Mouse (Mus musculus) megakaryocyte, embryonic 14.5 days (primary cell): ENCODE measurements around the gene F9.

Experiments
- FLI1 ChIP-seq: IDR thresholded peaks from 2 replicates; pipeline ENCODE4 v1.6.1; 2012; ENCODE audit warnings: low read length, inconsistent platforms, mixed read lengths
- GATA1 ChIP-seq: IDR thresholded peaks from 3 replicates; pipeline ENCODE4 v1.6.1; 2012; ENCODE audit warnings: mixed read lengths, low read length, inconsistent platforms, borderline replicate concordance

DNA sequence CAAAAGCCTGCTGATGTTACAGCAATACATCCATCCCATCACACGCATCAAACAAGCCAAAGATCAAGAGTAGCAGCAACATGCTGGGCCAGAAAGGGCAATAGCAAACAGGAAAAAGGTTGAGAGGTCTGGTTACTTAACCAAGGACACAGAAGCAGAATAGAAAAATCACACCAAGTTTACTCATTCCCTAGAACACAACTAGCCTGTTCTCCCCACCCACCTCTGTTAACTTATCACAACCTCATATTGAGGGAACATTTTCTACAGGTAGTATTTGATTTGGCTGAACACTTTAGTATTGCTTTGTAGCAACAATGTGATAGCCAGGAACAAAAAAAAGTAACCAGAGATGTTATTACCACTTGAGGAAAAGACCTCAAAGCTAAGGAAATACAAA is 15.3 kb downstream of the F9 start:
- no peak for TF ChIP-seq GATA1
- no peak for TF ChIP-seq FLI1
